Mouse (Mus musculus): ENCODE data around the gene Ccdc181.

Gene Ccdc181

GRCm38 (mm10) chr1:164335435-164335834 lies 60.0 kb downstream of the Ccdc181 start:
- no peak for DNase-seq (ENCODE audit: low read depth, low spot score)

GRCm38 (mm10) chr1:164335846-164336245 lies 60.5 kb downstream of the Ccdc181 start:
- DNase-seq (ENCODE audit: low read depth, low spot score) = no peak
